Mouse (Mus musculus): ENCODE results near the gene Mllt1. TPM values are rescaled to one million over a fixed set of nuclear protein-coding genes. Genes with fewer than 3 reads are reported as not detected.

Mllt1 gene
- total RNA-seq, 2 experiments from 2014 or later, result 32.6 to 35.6 TPM

Other genes with a start within 250 kb of the Mllt1 start
- 100 to 1,000 TPM; 290 to 298 TPM for gene Ndufa11, start 217.6 kb downstream of the Mllt1 start, total RNA-seq (2021)
- gene Vmac, start 217.4 kb downstream of the Mllt1 start, total RNA-seq (2021), result 10 to 100 TPM; 14.7 to 36.6 TPM
- gene Nrtn, start 177.9 kb downstream of the Mllt1 start, total RNA-seq (2021), result 1 to 10 TPM; 3.8 to 5.4 TPM
- gene Dus3l, start 170.7 kb downstream of the Mllt1 start, total RNA-seq (2021), result 10 to 100 TPM; 31.5 to 32.5 TPM
- under 1 TPM; 0.26 to 0.60 TPM for gene Prr22, start 165.2 kb downstream of the Mllt1 start, total RNA-seq (2021)
- gene Rfx2, start 104.4 kb downstream of the Mllt1 start, total RNA-seq (2021), result 1 to 10 TPM; 4.4 to 5.3 TPM
- gene Acsbg2, start 61.0 kb downstream of the Mllt1 start, total RNA-seq (2021), result under 1 TPM; 0.30 to 0.53 TPM
- 10 to 100 TPM in 1 of 2 experiments, 1 to 10 TPM in 1; 4.8 to 12.3 TPM for gene 1700061G19Rik, start 59.9 kb downstream of the Mllt1 start, total RNA-seq (2021)
- gene Acer1, start 46.7 kb upstream of the Mllt1 start, total RNA-seq (2021), result under 1 TPM in 1 of 2 experiments, not detected in 1; 0.23 TPM
- gene Clpp, start 54.9 kb upstream of the Mllt1 start, total RNA-seq (2021), result 100 to 1,000 TPM; 110 to 114 TPM
- gene Alkbh7, start 61.9 kb upstream of the Mllt1 start, total RNA-seq (2021), result 10 to 100 TPM; 50.3 to 83.8 TPM
- gene Pspn, start 64.6 kb upstream of the Mllt1 start, total RNA-seq (2021), result 1 to 10 TPM in 1 of 2 experiments, under 1 TPM in 1; 0.76 to 2.7 TPM
- 10 to 100 TPM; 44.3 to 65.3 TPM for gene Gtf2f1, start 75.9 kb upstream of the Mllt1 start, total RNA-seq (2021)
- not detected for gene Gm17949, start 76.1 kb upstream of the Mllt1 start, total RNA-seq (2021)
- 10 to 100 TPM; 97.1 to 97.2 TPM for gene Khsrp, start 96.1 kb upstream of the Mllt1 start, total RNA-seq (2021)
- not detected for gene Slc25a41, start 106.2 kb upstream of the Mllt1 start, total RNA-seq (2021)
- under 1 TPM in 1 of 2 experiments, not detected in 1; 0.82 TPM for gene Crb3, start 123.7 kb upstream of the Mllt1 start, total RNA-seq (2021)
- 10 to 100 TPM; 76.6 to 80.3 TPM for gene Slc25a23, start 124.4 kb upstream of the Mllt1 start, total RNA-seq (2021)
- gene Dennd1c, start 143.1 kb upstream of the Mllt1 start, total RNA-seq (2021), result 1 to 10 TPM; 1.3 to 2.8 TPM
- 1 to 10 TPM; 3.7 to 4.2 TPM for gene Tubb4a, start 152.4 kb upstream of the Mllt1 start, total RNA-seq (2021)
- gene Tnfsf9, start 169.9 kb upstream of the Mllt1 start, total RNA-seq (2021), result under 1 TPM; 0.23 to 0.40 TPM
- not detected for gene Cd70, start 214.4 kb upstream of the Mllt1 start, total RNA-seq (2021)

Measured in adrenal gland, postnatal 36 days (tissue).